Mouse (Mus musculus): ENCODE data around the gene Glis3.

DNA sequence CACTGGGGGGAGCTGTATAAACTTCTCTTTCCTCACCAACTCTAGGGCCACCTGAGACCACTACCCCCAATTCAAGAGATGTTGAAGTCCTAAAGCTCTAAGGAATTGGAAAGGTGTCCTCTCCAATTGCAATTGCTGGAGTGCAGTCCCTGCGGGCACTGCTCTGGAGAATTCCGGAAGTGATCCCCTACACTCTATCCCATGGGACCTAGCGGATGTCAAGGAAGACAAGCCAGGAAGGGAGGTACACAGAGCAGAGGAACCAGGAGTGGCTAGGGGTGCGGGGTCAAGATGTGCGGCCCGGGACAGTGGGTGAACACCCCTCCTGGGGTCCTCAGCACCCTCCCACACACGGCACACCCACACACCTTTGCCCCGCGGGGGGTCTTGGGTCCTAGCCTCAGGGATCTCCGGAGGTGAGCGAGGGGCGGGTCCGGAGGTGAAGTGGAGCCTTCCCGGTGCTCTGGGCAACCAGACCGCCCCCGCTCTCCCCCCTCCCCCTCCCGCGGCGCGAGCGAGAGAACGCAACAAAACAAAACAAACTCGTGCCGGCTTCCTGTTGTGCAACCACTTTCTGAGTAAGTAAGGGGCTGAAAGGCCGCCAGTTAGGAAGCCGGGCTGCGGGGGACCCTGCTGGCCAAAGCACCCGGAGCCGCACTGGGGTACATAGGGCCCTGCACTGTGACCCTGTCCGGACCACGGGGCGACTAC is 2.0 kb downstream of the Glis3 start:
- TF ChIP-seq CTCF (IDR thresholded peaks at IDR 0.05 in 2 of 3, conservative IDR thresholded peaks at IDR 0.05 in 1 of 3; ENCODE audit: control insufficient read depth in 1 of 3, insufficient read depth in 1 of 3, low read depth in 2 of 3, low read length in 3 of 3, poor library complexity in 1 of 3, severe bottlenecking in 1 of 3) (no peak), USF2 (IDR thresholded peaks at IDR 0.05; ENCODE audit: borderline replicate concordance in 1 of 2, insufficient read depth in 1 of 2, low read depth in 1 of 2, low read length in 2 of 2) (no peak), GATA1 (IDR thresholded peaks at IDR 0.05; ENCODE audit: low read depth, low read length) (no peak), ETS1 (IDR thresholded peaks at IDR 0.05; ENCODE audit: low read depth, low read length) (no peak), UBTF (IDR thresholded peaks at IDR 0.05; ENCODE audit: borderline replicate concordance, insufficient read depth, low read depth, low read length) (no peak), POLR2A (IDR thresholded peaks at IDR 0.05; ENCODE audit: control insufficient read depth in 1 of 2, insufficient read depth in 1 of 2, low read depth in 1 of 2, low read length in 2 of 2, poor library complexity in 1 of 2) (no peak), TAL1 (IDR thresholded peaks at IDR 0.05; ENCODE audit: low read length) (no peak), EP300 (IDR thresholded peaks at IDR 0.05; ENCODE audit: low read depth in 1 of 2, low read length in 2 of 2) (no peak), CHD2 (IDR thresholded peaks at IDR 0.05; ENCODE audit: low read length) (no peak), MAX (IDR thresholded peaks at IDR 0.05; ENCODE audit: low read length) (no peak), E2F4 (IDR thresholded peaks at IDR 0.05; ENCODE audit: borderline replicate concordance, low read depth, low read length) (no peak), RAD21 (IDR thresholded peaks at IDR 0.05; ENCODE audit: low read depth, low read length) (no peak)

Data from MEL (cell line).